Mouse (Mus musculus): ENCODE results near the gene Atp2a2.

GRCm38 (mm10) chr5:122519043-122519660, 17.1 kb upstream of the Atp2a2 start:
- TF ChIP-seq CTCF (IDR thresholded peaks at IDR 0.05; ENCODE audit: low read depth) (no peak), EP300 (IDR thresholded peaks at IDR 0.05; ENCODE audit: low read depth) (no peak)

Measured in heart, postnatal 0 days (tissue).